Comparison of ENCODE assay signal across 10 mouse cellular contexts in genomic region chr15:100997090-100997489, GRCm38 (mm10). TPM values are rescaled to one million over a fixed set of nuclear protein-coding genes. Genes with fewer than 3 reads are reported as not detected.
DNase-seq lines count a peak whose midpoint lies in the region; ATAC-seq and TF ChIP-seq lines count a peak whose summit lies in the region.
"Had no signal": no experiment of that assay in that cellular context is flagged by ENCODE, and none has a peak within 500 bp of the region (broad histone marks: within the 10 kb centered on the region; RNA-seq: fewer than 3 reads in every experiment).

No protein-coding gene starts in this region.

- H3K4me3 ChIP-seq in midbrain, embryonic 13.5 days (replicated peaks), result no peak overlapping the region
- H3K4me3 ChIP-seq in midbrain, embryonic 11.5 days (ENCODE audit: low read depth, low read length), result no peak overlapping the region
- no peak overlapping the region for H3K4me3 ChIP-seq in small intestine, adult 2 months (ENCODE audit: low read depth, low read length)
- H3K4me3 ChIP-seq: heart, embryonic 13.5 days; midbrain, embryonic 12.5 days had no signal

- DNase-seq in gastrocnemius, postnatal 10 days, result peak; percentile 26
- DNase-seq in gastrocnemius, adult 18-20 months (ENCODE audit: low spot score), result no peak
- DNase-seq in midbrain, embryonic 11.5 days (ENCODE audit: low spot score, missing footprints), result no peak
- peak; percentile 65 to 82 for DNase-seq in cerebellum, postnatal 25 days
- peak; percentile 17 to 62 for DNase-seq in kidney, postnatal 36 days

- peak; percentile 45; the same call in 1 of the 2 replicates for TF ChIP-seq CTCF in small intestine, adult 2 months (IDR thresholded peaks at IDR 0.05; ENCODE audit: extremely low read depth, insufficient read length, insufficient replicate concordance, low read depth, low read length)

- no peaks in the 10 kb centered on the region for H3K4me1 ChIP-seq in midbrain, embryonic 13.5 days (replicated peaks)
- H3K4me1 ChIP-seq in midbrain, embryonic 11.5 days (ENCODE audit: control insufficient read depth, insufficient read depth, low read length), result no peaks in the 10 kb centered on the region
- no peaks in the 10 kb centered on the region for H3K4me1 ChIP-seq in small intestine, adult 2 months (ENCODE audit: control insufficient read depth, insufficient read depth, insufficient read length, low read length)
- H3K4me1 ChIP-seq: heart, embryonic 13.5 days; midbrain, embryonic 12.5 days had no signal

- ATAC-seq in midbrain, embryonic 13.5 days, result peak; percentile 75; the same call in 1 of the 2 replicates
- no peak for ATAC-seq in midbrain, embryonic 11.5 days (ENCODE audit: low FRiP score)
- ATAC-seq in erythroblast, adult 5-6 weeks (replicated peaks; ENCODE audit: low FRiP score, poor library complexity, severe bottlenecking), result no peak

- no peak overlapping the region for H3K4me2 ChIP-seq in midbrain, embryonic 13.5 days (replicated peaks)
- H3K4me2 ChIP-seq in midbrain, embryonic 11.5 days, result no peak overlapping the region
- H3K4me2 ChIP-seq: heart, embryonic 13.5 days; midbrain, embryonic 12.5 days had no signal

- 36% methylated on average over 4 of the region's 4 CpGs for WGBS in midbrain, embryonic 13.5 days
- WGBS in midbrain, embryonic 11.5 days, result 32% methylated on average over 4 of the region's 4 CpGs
- 30% methylated on average over 4 of the region's 4 CpGs for WGBS in small intestine, adult 2 months

- no peak overlapping the region for H3K9ac ChIP-seq in midbrain, embryonic 13.5 days (replicated peaks)
- no peak overlapping the region for H3K9ac ChIP-seq in midbrain, embryonic 11.5 days (ENCODE audit: low read length)
- H3K9ac ChIP-seq: heart, embryonic 13.5 days; midbrain, embryonic 12.5 days had no signal

- TF ChIP-seq POLR2A in small intestine, adult 2 months (IDR thresholded peaks at IDR 0.05; ENCODE audit: low read depth, low read length), result no peak

- no peaks in the 10 kb centered on the region for H3K27me3 ChIP-seq in midbrain, embryonic 13.5 days
- H3K27me3 ChIP-seq in midbrain, embryonic 11.5 days (ENCODE audit: control insufficient read depth, insufficient read depth, low read length), result no peaks in the 10 kb centered on the region
- H3K27me3 ChIP-seq in small intestine, adult 2 months (ENCODE audit: control insufficient read depth, insufficient read depth, low read length), result no peaks in the 10 kb centered on the region
- H3K27me3 ChIP-seq: midbrain, embryonic 12.5 days had no signal

- H3K36me3 ChIP-seq in midbrain, embryonic 13.5 days, result peaks cover 11% of the 10 kb centered on the region
- no peaks in the 10 kb centered on the region for H3K36me3 ChIP-seq in midbrain, embryonic 11.5 days (ENCODE audit: control insufficient read depth, insufficient read depth, low read length)
- H3K36me3 ChIP-seq in small intestine, adult 2 months (ENCODE audit: control insufficient read depth, insufficient read depth, low read length), result no peaks in the 10 kb centered on the region
- H3K36me3 ChIP-seq: heart, embryonic 13.5 days had no signal

- no peak overlapping the region for H3K27ac ChIP-seq in midbrain, embryonic 13.5 days
- H3K27ac ChIP-seq in midbrain, embryonic 11.5 days (ENCODE audit: low read depth, low read length), result no peak overlapping the region
- no peak overlapping the region for H3K27ac ChIP-seq in small intestine, adult 2 months (ENCODE audit: insufficient read depth, low read depth, low read length)
- H3K27ac ChIP-seq: heart, embryonic 13.5 days; midbrain, embryonic 12.5 days had no signal

- H3K9me3 ChIP-seq in midbrain, embryonic 13.5 days, result no peaks in the 10 kb centered on the region
- no peaks in the 10 kb centered on the region for H3K9me3 ChIP-seq in midbrain, embryonic 11.5 days (ENCODE audit: control insufficient read depth, low read length)
- H3K9me3 ChIP-seq: heart, embryonic 13.5 days; midbrain, embryonic 12.5 days had no signal

RNA-seq across cellular contexts. Expression of gene Gm47841, which starts 50.1 kb away (rescaled TPM):
- not detected for total RNA-seq in gastrocnemius, postnatal 10 days (2021)
- total RNA-seq in gastrocnemius, adult 18-20 months (2021), result not detected
- polyA plus RNA-seq in midbrain, embryonic 13.5 days (2015; fragmentation: Nextera tagmentation; extraction: Ambion mirVana), result not detected in 2 replicates
- not detected in 2 replicates for polyA plus RNA-seq in midbrain, embryonic 11.5 days (2014; fragmentation: Nextera tagmentation; extraction: Ambion mirVana)
- polyA plus RNA-seq in small intestine, adult 2 months (2012; rRNA removed), result 0.18 TPM in 1 of 2 replicates, not detected in the other
- not detected in 2 replicates for total RNA-seq in erythroblast, adult 5-6 weeks (2015; ENCODE audit: low replicate concordance)
- total RNA-seq in erythroblast, adult 5-6 weeks (2017; ENCODE audit: low replicate concordance), result not detected in 2 replicates
- polyA plus RNA-seq: heart, embryonic 13.5 days; midbrain, embryonic 12.5 days had no signal

Comparison
In these comparisons a context has a peak if more than half of its experiments do, and no peak if none do; other contexts are left out.
1. DNase-seq: peak in gastrocnemius, postnatal 10 days (single experiment), cerebellum, postnatal 25 days (2 of 2) and kidney, postnatal 36 days (2 of 2); none in gastrocnemius, adult 18-20 months (single experiment) and midbrain, embryonic 11.5 days (single experiment).